Mouse (Mus musculus) gastrocnemius, postnatal 10 days (tissue): ENCODE data around the gene Serpina3b. TPM values are rescaled to one million over a fixed set of nuclear protein-coding genes. Genes with fewer than 3 reads are reported as not detected.
"Not testable (repeated sequence)": the region's sequence is repeated elsewhere in the genome, so short reads cannot be mapped to it uniquely, and the experiment has no call there.

ENCODE experiments used
- DNase-seq: peaks from one replicate; pipeline ENCODE4 v3.0.0; 2021; ENCODE audit warnings: mixed read lengths
- long read RNA-seq, 2 experiments: library from polyadenylated mRNA; stranded (forward); transcript quantifications; one replicate each; pipeline ENCODE4 v2.0.0; 2021
- total RNA-seq, 2 experiments: library from RNA; stranded (reverse); gene quantifications; 2 replicates each; pipeline ENCODE4 v1.2.3; 2021

Gene Serpina3b
- not detected for total RNA-seq
- long read RNA-seq, experiment 1: 0 reads
- long read RNA-seq, experiment 2: 0 reads

- DNase-seq: no peak
These were observed at the start of gene Serpina3b for GRCm38 (mm10) chr12:104127696-104128095. Serpina3b (plus strand) TSS chr12:104127996.

- no peak for DNase-seq
These were observed 37.7 kb upstream of the Serpina3b start for GRCm38 (mm10) chr12:104090119-104090518.

- DNase-seq: no peak
These were observed 36.5 kb upstream of the Serpina3b start for GRCm38 (mm10) chr12:104091303-104091702.

GRCm38 (mm10) chr12:104100768-104101167, 27.0 kb upstream of the Serpina3b start, which contains the start of gene Serpina5:
Serpina5 (plus strand) TSS chr12:104101113.
- no peak for DNase-seq

- DNase-seq: no peak
These were observed 21.9 kb upstream of the Serpina3b start for GRCm38 (mm10) chr12:104105847-104106246.

DNA sequence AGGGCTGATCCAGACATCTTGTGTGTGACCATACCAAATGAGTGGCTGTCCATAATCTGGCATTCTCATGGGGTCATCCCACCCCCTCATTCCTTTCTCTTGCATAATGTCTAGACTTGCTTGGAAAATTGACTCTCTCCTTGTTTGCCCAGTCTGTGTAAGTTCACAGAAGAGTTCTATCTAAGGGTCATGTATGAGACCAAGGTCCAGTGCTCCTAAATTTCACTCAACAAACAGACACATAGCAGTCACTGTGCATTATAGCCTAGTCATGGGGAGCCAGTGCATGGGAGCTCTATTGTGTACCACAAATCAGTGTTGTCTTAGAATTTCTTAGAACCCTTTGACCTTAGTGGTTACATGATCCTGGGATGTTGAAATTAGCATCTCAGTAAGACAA, 20.9 kb upstream of the Serpina3b start:
- DNase-seq: no peak

- no peak for DNase-seq
These were observed 19.3 kb upstream of the Serpina3b start for GRCm38 (mm10) chr12:104108507-104108906.

DNA sequence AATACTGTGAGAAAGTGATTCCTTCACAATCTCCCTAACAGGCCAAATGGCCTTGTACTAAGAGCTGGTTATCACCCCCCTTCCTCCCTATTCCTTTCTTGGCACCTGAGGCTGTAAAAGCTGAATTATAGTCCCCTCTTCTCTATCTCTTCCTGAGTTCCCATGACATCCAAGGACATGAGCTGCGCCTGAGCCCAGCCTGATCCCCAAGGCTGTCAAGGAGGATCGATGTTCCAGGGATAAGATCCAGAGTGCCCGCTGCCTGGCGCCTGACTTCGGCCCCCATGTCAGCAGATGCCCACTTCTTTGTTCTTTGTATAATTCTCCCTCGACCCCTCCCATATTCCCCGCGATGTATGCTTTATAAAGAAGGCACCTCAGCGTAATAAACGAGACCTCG, 15.5 kb upstream of the Serpina3b start, which contains the start of gene Serpina3a:
Serpina3a (plus strand) TSS at position 392 of the 400 bp plus-strand sequence.
- not testable (repeated sequence) for DNase-seq

DNA sequence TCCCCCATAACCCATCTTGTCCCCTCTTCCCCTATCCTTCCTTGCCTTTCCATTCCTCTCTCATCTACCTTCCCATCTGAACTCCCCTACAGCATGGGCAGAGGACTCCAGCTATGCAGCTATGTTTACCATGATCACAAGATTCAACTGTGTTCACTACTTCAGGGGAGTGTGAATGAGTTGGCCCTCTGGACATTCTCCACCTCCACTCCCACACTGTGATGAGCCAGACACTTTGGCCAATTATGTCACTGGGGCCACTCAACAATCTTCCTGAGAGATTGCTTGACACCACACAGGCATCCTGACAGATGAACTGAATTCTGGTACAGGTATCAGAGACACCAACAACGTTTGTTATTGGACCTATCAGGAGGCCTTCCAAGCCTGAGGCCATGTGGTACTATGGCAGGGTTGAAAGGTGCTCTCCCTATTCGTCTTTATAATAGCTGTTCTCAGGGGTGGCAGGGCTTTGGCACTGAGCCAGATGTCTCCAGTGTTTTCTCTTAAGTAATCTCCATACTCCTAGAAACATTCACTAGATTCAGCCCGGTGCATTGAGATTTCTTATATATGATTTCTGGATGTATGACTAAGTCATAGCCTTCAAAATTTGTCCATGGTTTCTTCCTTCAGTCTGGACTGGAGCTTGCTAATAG, 12.7 kb upstream of the Serpina3b start:
- no peak for DNase-seq

GRCm38 (mm10) chr12:104123097-104123496, 4.7 kb upstream of the Serpina3b start:
- no peak for DNase-seq

- no peak for DNase-seq
These were observed 3.8 kb upstream of the Serpina3b start for GRCm38 (mm10) chr12:104123996-104124395.

DNA sequence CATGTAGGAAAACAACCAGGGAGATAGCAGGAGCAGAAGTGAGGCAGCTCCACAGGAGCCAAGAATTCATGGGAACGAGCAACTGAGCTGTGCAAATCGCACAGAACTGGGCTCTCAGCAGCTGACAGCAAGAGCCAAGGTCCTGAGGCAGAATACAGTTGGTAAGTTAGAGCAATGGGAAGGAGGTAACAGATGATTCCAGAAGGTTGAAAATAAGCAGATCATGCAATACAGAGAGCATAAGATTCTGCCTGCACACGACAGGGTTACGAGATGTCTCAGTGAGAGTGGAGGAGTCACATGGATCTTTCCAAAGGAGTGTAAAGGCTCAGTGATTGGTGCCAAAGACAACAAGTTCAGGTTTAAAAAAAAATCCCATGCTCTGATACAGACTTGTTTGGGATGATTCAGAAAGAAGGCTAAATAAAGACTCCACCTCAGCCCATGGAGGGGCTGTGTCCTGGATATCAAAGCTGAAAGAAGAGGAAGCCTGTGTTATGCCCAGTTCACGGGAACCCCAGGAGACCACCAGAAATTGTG, 2.7 kb upstream of the Serpina3b start:
- DNase-seq: no peak

DNA sequence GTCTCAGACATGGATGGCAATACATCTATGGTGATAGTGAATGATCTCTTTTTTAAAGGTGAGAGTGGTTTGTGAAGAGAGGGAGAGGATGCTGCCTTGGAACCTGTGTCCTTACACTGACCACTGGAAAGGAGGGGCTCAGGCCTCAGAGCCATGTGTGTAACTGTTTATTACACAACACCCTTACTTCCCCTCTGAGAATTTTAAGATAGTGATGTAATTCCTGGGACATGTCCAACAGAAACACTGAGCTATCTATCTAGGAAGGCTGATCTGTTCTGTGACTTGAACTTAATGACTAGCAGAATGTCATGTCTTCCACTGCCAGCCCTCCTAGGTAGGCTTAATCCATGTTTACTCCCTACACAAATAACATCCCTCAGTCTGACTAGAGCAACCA, 3.2 kb downstream of the Serpina3b start:
- no peak for DNase-seq

GRCm38 (mm10) chr12:104138216-104138615, 10.4 kb downstream of the Serpina3b start:
- DNase-seq: no peak

DNA sequence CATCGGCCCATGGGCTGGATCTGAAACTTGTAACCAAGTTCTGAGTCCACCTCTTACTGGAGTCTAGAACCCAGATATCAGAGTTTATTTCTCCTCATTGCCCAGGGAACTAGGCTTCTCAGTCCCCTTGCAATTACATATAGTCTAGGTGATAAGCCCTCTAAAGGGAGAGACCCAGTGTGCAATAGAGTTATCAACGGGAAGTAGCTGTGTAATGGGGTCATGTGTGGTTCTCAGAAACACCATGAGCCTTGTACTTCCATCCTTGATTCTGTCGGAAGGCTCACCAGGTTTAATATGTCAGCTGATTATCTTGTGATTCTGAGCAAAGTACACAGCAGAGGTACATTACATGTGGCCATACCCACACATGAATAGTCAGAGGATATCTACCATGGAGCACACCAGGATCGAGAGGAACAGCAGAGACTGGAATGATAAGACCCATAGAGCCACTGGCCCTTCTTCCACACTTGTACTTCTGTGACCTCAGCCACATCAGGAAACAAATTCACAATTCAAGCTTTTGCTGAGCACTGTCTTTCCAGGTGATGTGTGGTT, 12.8 kb downstream of the Serpina3b start:
- no peak for DNase-seq

- no peak for DNase-seq
These were observed 13.7 kb downstream of the Serpina3b start for GRCm38 (mm10) chr12:104141506-104141905.

GRCm38 (mm10) chr12:104142427-104142826, 14.6 kb downstream of the Serpina3b start:
- no peak for DNase-seq

DNA sequence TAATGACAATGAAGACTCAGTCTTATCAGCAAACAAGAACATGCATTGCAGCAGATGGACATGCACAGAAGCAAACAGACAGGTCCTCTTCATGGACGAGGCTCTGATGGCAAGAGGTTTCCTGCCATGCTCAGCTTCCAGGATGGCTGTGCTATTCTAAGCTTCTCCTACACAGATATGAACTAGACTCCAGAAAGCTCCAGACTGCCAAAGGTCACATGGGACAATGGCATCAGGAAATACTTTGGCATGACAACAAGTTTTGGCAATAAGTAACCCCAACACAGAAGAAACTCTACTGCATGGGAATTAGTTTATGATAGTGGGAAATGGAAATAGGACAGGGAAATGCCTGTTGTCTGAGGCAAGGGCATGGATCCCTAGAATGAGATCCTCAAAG, 15.5 kb downstream of the Serpina3b start:
- no peak for DNase-seq

- no peak for DNase-seq
These were observed 17.8 kb downstream of the Serpina3b start for GRCm38 (mm10) chr12:104145571-104145970.

DNA sequence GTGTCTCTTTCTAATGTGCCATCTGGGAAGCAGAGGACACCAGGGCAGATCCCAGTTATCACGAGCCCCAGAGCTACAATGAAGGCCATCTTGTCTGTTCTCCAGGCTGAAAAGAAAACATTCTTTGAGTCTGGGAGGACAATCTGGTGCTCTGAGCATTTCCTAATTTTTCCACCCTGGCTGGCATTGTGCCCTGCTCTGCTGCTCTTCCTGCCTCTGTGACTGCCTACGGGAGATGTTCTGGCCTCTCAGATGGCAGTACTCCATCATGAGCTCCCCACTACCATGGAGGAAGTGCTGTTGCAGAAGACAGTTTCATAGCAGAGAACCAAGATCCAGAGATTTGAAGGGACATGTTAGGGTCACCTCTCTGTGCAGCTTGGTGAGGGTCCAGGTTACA, 24.2 kb downstream of the Serpina3b start:
- DNase-seq: no peak

GRCm38 (mm10) chr12:104153041-104153645, 25.3 kb downstream of the Serpina3b start:
- DNase-seq: no peak

- DNase-seq: no peak
These were observed 25.9 kb downstream of the Serpina3b start, which contains the start of gene Serpina3c for GRCm38 (mm10) chr12:104153656-104154055. Serpina3c (minus strand) TSS chr12:104153870.

- no peak for DNase-seq
These were observed 47.0 kb downstream of the Serpina3b start for GRCm38 (mm10) chr12:104174747-104175146.
